Mouse (Mus musculus): ENCODE measurements around the gene Jpt2.

The Jpt2 gene

DNA sequence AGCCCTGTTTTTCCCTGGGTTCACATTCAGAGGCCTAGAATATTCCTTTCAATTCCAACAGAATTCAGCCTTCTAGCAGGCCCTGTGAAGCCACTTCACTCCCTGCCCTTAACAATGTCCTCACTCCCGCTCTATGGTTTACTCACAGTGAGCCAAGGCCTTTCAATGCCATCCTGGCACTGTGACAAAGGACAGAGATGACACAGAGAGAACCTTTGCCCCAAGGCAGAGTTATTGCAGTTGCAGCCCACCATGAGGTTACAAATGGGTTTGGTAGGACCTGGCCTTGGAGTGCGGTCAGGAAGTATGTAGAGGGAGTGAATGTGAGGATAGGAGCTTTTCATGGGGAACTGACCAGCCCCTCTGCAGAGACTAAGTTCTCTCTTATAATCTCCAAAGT is 52.9 kb downstream of the Jpt2 start:
- no peak for DNase-seq (ENCODE audit: low spot score)

DNA sequence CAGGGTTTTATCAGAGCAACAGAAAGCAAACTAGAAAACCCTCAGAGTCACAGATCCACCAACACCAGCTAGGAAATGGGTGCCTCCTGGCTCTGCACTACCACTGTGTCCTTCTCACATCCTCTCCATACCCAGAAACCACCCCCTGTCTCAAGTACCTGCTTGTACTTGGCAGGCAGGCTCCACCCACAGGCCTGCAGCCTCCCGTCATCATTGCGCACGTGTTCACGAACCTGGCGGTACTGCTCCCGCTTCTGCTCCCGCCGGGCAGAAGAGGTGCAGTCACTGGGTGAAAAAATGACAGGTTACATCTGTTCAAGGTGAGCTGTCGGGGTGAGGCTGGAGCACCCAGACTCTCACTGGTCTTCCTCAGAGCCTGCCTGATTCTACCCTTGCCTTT is 56.7 kb downstream of the Jpt2 start:
- no peak for DNase-seq (ENCODE audit: low spot score)

DNA sequence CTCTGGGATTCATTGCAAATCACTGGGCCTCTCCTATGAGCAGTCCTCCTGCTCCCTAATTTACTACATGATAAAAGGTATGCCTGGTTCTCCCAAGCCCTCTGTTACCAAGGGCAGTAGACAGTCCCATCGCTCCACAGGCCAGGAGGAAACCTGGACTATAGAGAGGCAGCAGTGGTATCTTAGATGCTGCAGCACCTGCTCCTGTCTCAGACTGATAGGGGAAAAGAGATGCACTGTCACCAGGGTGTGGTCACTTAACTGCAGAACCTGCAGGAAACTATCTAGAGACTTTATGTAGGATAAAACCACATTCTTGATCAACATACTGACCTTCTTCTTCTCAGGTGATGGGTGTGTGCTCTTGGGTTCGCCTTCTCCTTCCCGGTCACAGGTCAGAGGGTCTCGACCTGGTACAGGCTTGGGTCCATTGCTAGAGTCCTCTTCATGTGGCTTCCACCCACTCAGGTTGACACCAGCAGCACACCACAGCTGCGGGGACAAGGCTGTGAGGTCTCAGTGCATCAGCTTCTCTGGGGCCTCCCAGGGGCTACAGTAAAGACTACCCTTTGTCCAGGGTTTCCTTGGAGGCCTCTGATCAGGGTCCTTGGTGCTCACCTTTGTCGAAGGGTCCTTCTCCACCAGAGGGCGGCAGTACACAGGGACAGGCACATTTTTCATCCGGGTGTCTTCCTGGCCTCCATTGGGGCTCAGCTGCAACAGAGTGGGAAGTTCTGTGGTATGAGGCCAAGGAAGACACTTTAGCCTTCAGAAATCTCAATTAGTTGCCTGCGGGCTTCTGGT is 57.6 kb downstream of the Jpt2 start:
- DNase-seq (ENCODE audit: low spot score), result peak; percentile 68

DNA sequence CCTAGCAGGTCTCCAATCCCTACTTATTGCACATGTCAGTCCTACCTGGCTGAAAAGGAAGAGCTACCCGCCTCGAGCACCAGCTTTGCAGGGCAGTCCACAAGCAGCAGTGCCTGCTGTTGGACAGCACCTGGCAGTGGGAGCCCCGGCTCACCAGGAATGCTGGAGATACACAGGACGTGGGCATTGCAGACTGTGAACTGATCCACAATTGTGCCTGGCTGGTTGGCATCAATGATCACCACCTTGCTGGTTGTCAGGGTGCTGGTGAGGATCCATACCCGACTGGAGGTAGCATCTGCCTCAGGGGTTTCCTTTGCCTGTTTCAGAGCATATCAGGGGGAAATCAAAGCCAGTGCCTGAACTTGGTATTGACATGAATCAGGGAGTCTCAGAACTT is 58.4 kb downstream of the Jpt2 start:
- DNase-seq (ENCODE audit: low spot score), result no peak

DNA sequence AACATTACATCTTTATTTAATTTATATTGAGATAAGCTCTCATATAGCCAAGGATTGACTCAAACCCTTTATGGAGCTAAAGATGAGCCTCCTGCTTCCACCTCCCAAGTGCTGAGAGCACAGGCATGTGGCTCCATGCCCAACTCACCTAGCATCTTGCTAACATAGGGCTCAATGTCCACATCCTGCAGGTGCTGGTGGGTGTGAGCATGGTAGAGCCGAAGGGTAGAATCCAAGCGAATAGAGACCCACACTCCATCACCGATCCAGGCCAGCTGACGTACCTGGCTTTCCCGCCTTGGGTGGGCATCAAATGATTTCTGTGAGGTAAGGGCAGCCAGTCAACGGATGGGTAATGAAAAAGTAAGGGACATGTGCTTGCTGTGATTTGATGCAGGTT is 60.5 kb downstream of the Jpt2 start:
- DNase-seq (ENCODE audit: low spot score), result no peak

DNA sequence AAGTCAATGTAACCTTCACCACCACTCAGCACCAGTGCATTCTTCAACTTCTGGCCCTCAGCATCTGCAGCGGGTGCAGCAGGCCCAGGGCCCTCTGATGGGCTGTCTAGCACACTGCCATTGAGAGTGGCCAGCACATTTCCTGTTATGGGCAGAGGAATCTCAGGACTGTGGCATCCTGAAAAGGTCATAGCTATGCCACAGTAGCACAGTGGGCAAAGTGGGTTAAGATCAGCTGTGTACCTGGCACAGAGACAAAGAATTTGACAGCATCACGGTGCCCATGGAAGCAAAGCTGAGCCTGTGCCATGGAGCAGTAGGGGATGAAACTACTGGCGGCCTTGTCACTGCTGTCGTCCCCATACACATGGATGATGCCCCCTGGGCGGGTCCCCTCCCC is 61.3 kb downstream of the Jpt2 start:
- no peak for DNase-seq (ENCODE audit: low spot score)

DNA sequence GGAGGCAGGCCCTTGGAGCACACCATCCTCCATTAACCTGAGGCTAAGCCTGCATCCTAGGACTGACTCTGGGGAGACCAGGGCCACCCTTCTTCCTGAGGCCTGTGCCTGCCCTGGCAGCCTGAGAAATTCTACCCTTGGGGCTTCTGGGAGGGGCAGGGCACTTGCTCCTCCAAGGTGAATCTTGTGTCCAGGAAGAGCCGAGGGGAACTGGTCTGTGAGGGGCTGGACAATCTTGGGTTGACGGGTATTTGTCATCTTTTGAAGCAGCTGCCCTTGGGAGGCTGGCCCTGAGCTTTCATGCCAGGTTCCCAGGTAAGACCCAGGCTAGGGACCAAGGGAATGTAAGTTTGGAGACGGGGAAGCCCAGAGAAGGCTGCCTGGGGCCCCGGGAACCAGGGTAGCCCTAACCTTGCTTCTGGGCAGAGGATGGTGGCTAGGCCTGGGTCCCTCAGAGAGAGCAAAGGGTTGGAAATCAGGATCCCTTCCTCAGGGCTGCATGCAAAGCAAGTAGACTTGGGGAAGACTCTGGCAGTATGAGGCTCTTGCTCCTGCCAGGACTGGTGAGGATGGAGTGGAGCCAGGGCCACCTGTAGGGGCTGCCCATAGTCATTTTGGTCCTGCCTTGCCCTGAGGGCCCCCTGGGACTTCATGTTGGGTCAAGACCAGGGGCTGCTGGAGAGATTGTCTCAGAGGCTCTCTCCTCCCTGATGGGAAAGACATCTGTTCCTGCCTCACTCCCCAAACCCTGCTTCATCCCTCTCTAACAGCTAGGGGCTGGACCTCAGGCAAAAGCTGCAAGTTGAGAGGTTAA is 62.2 kb downstream of the Jpt2 start:
- no peak for DNase-seq (ENCODE audit: low spot score)

DNA sequence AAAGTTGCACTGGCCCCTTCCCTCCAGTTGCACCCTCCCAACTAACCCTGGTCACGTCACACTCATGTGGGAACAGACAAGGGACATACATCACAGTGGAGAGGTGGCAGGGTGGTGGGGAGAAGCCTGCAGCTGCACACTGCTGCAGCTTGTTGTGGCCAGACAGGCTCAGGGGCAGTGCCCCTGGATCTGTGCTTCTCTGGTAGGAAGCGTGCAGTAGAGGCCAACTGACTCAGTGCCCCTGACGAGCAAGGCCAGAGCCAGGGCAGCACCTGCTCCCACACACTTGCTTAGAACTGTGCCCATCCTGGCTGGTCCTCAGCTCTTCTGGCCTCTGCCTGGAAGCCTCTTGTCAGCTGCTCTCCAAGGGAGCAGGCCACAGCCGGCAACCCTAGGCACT is 62.9 kb downstream of the Jpt2 start:
- no peak for DNase-seq (ENCODE audit: low spot score)

DNA sequence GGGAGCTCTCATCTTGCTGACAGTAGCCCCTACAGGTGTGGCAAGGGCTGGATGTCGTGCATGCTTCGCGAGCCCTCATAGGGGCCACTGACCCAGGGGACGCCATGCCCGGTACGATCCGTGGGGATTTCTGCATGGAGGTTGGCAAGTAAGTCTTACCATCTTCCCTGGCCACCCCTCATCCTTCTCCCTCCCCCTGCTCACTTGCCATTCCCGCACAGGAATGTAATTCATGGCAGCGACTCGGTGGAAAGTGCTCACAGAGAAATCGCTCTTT is 63.6 kb downstream of the Jpt2 start:
- DNase-seq (ENCODE audit: low spot score), result peak; percentile 5

DNA sequence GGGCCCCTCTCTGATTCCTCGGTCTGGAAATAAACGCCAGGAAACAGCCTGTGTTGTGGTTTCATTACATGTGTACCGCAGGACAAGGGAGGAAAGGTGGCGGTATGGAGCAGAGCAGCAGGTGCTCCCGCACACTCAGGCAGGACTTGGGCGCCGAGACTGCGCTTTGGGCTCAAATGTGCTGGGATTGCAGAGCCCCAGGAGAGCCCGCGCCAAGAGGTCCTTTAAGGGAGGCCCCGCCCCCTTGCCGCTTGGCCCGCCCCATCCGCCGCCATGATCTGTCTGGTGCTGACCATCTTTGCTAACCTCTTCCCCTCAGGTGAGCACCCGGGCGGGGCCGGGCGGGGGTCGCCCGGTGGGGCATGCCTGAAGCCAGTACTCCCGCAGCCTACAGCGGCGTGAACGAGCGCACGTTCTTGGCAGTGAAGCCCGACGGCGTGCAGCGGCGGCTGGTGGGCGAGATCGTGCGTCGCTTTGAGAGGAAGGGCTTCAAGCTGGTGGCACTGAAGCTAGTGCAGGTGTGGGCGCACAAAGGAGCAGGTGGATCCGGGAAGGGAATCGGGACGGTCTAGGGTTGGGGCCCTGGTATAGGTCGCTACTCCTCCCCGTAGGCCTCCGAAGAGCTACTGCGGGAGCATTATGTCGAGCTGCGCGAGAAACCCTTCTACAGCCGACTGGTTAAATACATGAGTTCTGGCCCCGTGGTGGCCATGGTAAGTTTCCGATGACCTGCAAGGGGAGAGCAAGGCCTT is 64.1 kb downstream of the Jpt2 start, which contains the start of gene Nme3:
Gene Nme3 (plus strand): TSS at position 260 of the 752 bp plus-strand sequence.
- DNase-seq (ENCODE audit: low spot score), result peak; percentile 79

DNA sequence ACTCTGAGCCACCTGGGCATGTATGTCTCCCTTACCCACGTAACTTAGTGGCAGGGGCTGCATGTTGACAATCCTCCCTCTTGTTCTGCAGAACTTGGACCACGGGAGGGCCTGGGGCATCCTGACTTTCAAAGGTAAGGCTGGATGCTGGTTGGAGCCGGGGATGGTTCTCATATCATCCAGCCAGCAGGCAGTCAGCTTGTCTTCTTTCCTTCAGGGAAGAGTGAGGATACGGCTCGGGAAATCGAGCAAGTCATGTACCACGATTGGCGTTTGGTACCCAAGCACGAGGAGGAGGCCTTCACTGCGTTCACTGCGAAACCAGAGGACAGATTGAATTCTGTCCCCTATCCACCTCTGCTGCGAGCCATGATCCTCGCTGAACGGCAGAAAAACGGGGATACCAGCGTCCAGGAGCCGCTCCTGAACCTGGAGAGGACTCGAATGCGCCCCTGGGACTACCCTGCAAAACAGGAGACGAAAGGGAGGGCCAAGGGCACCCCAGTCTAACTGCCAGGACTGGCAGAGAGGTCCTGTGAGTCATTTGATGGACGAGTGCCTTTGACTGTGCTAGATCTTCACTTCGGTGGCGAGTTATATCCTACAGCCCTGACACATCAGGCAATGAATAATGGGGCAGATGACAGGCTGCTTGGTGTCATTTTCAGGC is 64.8 kb downstream of the Jpt2 start:
- DNase-seq (ENCODE audit: low spot score), result no peak

DNA sequence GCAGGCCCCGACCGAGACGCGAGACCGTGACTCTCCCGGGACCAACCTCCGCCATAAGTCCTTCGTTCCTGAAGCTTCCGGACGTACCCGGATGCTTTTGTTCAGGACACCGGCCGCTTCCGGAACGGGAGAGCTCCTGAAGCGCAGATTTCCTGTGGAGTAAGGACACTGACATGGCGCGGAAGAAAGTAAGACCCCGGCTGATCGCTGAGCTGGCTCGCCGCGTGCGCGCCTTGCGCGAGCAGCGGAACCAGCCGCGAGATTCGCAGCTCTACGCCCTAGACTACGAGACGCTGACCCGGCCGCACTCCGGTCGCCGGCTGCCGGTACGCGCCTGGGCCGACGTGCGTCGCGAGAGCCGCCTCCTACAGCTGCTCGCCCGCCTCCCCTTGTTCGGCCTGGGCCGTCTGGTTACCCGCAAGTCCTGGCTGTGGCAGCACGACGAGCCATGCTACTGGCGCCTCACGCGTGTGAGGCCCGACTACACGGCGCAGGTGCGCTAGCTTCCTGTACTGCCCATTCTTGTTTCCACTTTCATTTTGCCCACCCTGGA is 65.4 kb downstream of the Jpt2 start, which contains the start of the genes Eme2 and Mrps34:
Gene Eme2 (minus strand): TSS at position 93 of the 553 bp plus-strand sequence.
Gene Mrps34 (plus strand): TSS at position 122 of the 553 bp plus-strand sequence.
- DNase-seq (ENCODE audit: low spot score), result peak; percentile 86

DNA sequence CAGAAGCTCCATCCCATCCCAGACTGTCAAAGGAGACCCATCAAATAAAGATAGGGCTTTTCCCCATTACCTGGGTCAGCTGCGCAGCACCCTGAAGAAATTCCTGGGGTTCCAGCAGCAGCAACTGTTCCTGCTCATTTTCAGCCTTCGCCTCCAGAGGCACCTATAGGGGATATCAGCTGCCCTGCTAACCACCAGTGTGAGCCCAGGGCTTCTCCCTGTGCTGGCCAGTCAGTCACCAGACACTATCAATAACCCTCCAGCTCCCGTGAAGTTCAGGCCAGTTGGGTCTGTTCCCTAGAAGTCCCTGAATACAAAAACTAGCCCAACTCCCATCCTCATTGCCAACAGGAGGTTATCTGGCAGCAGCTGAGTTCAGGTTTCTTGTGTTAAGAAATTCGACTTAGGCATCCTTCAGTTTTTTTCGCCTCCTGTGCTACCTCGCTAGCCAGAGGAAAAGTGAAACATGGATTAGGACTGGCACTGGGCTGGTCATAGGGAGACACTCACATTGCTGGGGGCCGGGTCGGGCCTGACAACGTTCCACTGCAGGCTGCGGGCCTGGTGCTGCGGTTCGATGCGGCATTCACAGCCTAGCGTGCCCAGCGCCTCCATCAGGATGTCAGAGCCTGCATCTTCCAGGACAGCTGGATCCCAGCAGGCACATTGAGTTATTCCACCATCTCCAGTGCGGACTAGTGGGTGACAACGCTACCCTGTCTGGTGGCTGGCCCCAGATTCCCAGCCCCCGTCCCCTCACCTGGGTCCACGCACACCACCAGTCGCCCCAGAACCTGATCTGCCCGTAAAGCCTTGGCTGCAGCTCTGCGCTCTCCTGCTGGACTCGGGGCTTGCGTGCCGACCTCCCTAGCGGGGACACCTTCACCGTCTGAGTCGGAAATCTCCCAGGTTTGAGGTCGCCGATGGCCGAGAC is 66.2 kb downstream of the Jpt2 start:
- DNase-seq (ENCODE audit: low spot score), result no peak

DNA sequence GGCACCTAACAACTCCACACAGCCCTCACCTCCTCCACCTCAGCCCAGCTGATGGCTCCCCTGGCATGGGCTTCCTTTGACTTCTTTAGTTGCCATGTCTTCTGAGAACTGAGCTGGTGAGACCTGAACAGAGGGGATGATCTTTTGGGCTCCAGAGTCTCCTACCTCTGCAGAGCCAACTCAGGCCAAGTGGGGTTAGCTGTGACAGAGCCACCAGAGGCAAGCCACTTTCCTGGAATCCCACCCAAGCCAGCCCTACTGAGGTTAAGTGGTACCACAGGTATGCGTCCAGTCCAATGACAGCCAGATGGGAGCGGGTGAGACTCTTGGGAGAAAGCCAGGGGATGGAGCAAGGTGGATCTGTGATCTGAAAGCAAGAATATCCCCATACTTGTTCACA is 67.2 kb downstream of the Jpt2 start:
- DNase-seq (ENCODE audit: low spot score), result no peak

DNA sequence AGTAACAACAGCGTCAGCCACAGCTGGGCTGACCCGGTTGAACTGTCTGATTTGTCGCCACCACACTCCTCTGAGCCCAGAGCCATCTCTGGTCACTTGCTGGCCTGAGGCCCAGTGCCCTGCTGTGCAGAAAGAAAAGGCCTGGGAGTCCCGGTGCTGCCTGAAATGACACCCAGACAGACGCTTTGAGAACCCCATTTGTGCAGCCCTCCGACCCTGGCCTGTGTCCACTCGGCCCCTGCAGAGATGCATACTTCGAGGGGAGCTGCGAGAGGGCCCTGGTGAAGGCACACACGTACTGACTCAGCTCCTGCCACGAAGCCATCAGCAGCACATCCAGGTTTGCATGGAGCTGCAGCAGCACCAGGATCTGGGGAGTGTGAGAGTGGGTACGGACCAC is 67.7 kb downstream of the Jpt2 start:
- DNase-seq (ENCODE audit: low spot score), result no peak

DNA sequence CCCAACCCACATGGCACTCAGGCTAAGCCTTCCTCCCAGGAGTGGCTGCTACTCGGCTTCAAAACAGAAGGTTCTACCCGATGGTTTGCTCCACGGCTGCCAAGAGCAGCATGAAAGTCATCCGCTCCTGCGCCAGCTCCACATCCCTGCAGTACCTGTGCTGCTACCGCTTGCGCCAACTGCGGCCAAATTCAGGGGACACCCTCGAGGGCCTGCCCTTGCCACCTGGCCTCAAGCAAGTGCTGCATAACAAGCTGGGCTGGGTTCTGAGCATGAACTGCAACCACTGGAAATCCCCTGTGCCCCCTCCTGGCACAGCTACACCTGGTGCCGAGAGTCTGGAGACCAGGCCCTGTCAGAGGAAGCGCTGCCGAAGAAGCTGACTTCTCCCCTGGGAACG is 69.2 kb downstream of the Jpt2 start:
- DNase-seq (ENCODE audit: low spot score), result no peak

DNA sequence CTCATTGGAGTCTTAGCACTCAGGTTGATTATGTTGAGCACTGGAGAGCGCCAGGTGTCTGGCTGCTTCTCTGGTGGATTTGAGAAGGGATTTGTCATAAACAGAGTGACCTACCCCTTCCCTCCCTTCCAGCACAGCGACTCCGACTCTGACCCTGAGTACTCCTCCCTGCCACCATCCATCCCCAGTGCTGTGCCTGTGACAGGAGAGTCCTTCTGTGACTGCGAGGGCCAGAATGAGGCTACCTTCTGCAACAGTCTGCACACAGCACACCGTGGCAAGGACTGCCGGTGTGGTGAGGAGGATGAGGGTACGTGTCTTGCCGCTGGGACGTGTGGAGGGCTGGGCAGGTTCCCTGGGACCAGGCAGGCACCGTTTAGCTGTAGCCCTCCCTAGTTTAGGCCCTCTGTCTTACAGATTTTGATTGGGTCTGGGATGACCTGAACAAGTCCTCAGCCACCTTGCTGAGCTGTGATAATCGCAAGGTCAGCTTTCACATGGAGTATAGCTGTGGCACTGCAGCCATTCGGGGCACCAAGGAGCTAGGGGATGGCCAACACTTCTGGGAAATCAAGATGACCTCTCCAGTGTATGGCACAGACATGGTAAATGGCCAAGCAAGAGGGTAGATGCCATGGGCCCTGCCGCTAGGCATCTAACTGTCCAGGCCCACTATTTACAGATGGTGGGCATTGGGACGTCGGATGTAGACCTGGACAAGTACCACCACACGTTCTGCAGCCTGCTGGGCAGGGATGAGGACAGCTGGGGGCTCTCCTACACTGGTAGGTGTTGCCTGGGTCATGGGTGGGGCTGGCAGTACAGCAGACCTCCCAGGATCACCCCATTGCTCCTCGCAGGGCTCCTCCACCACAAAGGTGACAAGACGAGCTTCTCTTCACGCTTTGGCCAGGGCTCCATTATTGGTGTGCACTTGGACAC is 70.1 kb downstream of the Jpt2 start:
- DNase-seq (ENCODE audit: low spot score), result no peak

DNA sequence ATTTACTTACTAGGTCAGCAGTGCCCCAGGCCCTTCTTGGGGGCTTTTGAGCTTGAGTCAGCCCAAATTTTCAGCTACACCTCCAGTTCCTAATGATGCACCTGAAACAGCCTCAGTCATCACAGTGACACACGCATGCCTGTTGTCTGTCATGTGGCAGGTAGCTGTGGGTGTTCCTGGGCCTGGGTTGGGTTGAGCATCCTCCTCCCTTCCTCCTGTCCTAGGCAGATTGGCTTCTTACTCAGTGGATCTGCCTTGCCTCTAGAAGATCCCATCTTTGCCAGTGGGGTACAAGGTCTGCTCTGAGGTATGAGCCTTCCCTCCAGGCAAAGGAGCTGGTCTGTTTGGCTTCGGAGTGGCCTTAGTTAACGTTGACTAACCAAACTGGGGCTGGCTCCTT is 71.6 kb downstream of the Jpt2 start:
- no peak for DNase-seq (ENCODE audit: low spot score)

Data from retina, embryonic 14.5 days (tissue).